ENCODE assay signal across 21 mouse cellular contexts in genomic region chr13:101202565-101203313, GRCm38 (mm10).
A peak's percentile ranks its signal among the peaks of the same experiment; 100 is the strongest.
DNase-seq lines count a peak whose midpoint lies in the region; ATAC-seq lines count a peak whose summit lies in the region.
"Had no signal": no experiment of that assay in that cellular context is flagged by ENCODE, and none has a peak within 500 bp of the region (broad histone marks: within the 10 kb centered on the region; RNA-seq: fewer than 3 reads in every experiment).

No protein-coding gene starts in this region.

- no peaks in the 10 kb centered on the region for H3K36me3 ChIP-seq in hindbrain, embryonic 12.5 days
- H3K36me3 ChIP-seq in hindbrain, embryonic 11.5 days (ENCODE audit: control insufficient read depth, insufficient read depth, low read length), result no peaks in the 10 kb centered on the region
- H3K36me3 ChIP-seq in forebrain, embryonic 16.5 days (ENCODE audit: control insufficient read depth, insufficient read depth), result no peaks in the 10 kb centered on the region
- H3K36me3 ChIP-seq in midbrain, embryonic 15.5 days (replicated peaks), result no peaks in the 10 kb centered on the region
- H3K36me3 ChIP-seq: intestine, embryonic 15.5 days; limb, embryonic 13.5 days; liver, embryonic 15.5 days had no signal

- H3K27ac ChIP-seq in hindbrain, embryonic 12.5 days, result no peak overlapping the region
- H3K27ac ChIP-seq in hindbrain, embryonic 11.5 days (ENCODE audit: low read depth, low read length), result no peak overlapping the region
- peak overlapping the region; percentile 47 for H3K27ac ChIP-seq in forebrain, embryonic 16.5 days (ENCODE audit: low read length)
- no peak overlapping the region for H3K27ac ChIP-seq in midbrain, embryonic 15.5 days
- H3K27ac ChIP-seq: intestine, embryonic 15.5 days; limb, embryonic 13.5 days; liver, embryonic 15.5 days had no signal

- peak; percentile 56; the same call in 1 of the 2 replicates for ATAC-seq in hindbrain, embryonic 12.5 days (ENCODE audit: low FRiP score)
- no peak for ATAC-seq in hindbrain, embryonic 11.5 days (ENCODE audit: low FRiP score)
- ATAC-seq in forebrain, embryonic 16.5 days, result peak; percentile 93
- peak; percentile 65; the same call in 1 of the 2 replicates for ATAC-seq in midbrain, embryonic 15.5 days (replicated peaks)
- ATAC-seq: intestine, embryonic 15.5 days; lung, postnatal 0 days had no signal

- no peaks in the 10 kb centered on the region for H3K27me3 ChIP-seq in hindbrain, embryonic 12.5 days
- H3K27me3 ChIP-seq in hindbrain, embryonic 11.5 days (ENCODE audit: control insufficient read depth, insufficient read depth, low read length), result no peaks in the 10 kb centered on the region
- H3K27me3 ChIP-seq in forebrain, embryonic 16.5 days (replicated peaks; ENCODE audit: control insufficient read depth, insufficient read depth, low read length), result no peaks in the 10 kb centered on the region
- no peaks in the 10 kb centered on the region for H3K27me3 ChIP-seq in midbrain, embryonic 15.5 days (replicated peaks)
- H3K27me3 ChIP-seq: intestine, embryonic 15.5 days; liver, embryonic 15.5 days had no signal

- WGBS in hindbrain, embryonic 12.5 days, result 60% methylated on average over 4 of the region's 4 CpGs
- 70% methylated on average over 4 of the region's 4 CpGs for WGBS in hindbrain, embryonic 11.5 days
- 21% methylated on average over 4 of the region's 4 CpGs for WGBS in forebrain, embryonic 16.5 days
- 50% methylated on average over 4 of the region's 4 CpGs for WGBS in midbrain, embryonic 15.5 days

- no peak overlapping the region for H3K9ac ChIP-seq in hindbrain, embryonic 12.5 days
- H3K9ac ChIP-seq in hindbrain, embryonic 11.5 days (ENCODE audit: low read depth, low read length), result no peak overlapping the region
- no peak overlapping the region for H3K9ac ChIP-seq in forebrain, embryonic 16.5 days (replicated peaks; ENCODE audit: low read depth, low read length)
- H3K9ac ChIP-seq in midbrain, embryonic 15.5 days, result no peak overlapping the region
- H3K9ac ChIP-seq: intestine, embryonic 15.5 days; limb, embryonic 13.5 days; liver, embryonic 15.5 days had no signal

- intact Hi-C loops in left cerebral cortex, postnatal 10 days (cut with DNase I), result no loop called here

- no peak for DNase-seq in hindbrain, embryonic 11.5 days (ENCODE audit: low spot score)
- peak; percentile 63 for DNase-seq in A20 (ENCODE audit: low read depth, low spot score)
- DNase-seq in spleen, postnatal 14 days (ENCODE audit: low spot score in 2 of 2), result no peak
- no peak for DNase-seq in left cerebral cortex, postnatal 10 days (ENCODE audit: extremely low spot score in 1 of 2, low spot score in 2 of 2)
- no peak for DNase-seq in kidney, postnatal 4 days
- DNase-seq: adrenal gland, postnatal 10 days; cerebellum, adult 11-12 months; cerebellum, postnatal 25 days; gastrocnemius, postnatal 14 days; heart, postnatal 14 days; right cerebral cortex, postnatal 25 days; thymus, postnatal 36 days had no signal

- no peaks in the 10 kb centered on the region for H3K9me3 ChIP-seq in hindbrain, embryonic 12.5 days (replicated peaks)
- no peaks in the 10 kb centered on the region for H3K9me3 ChIP-seq in hindbrain, embryonic 11.5 days (ENCODE audit: control insufficient read depth, low read length)
- no peaks in the 10 kb centered on the region for H3K9me3 ChIP-seq in forebrain, embryonic 16.5 days (ENCODE audit: control insufficient read depth, low read length)
- no peaks in the 10 kb centered on the region for H3K9me3 ChIP-seq in midbrain, embryonic 15.5 days
- H3K9me3 ChIP-seq: intestine, embryonic 15.5 days; limb, embryonic 13.5 days; liver, embryonic 15.5 days had no signal

- H3K4me1 ChIP-seq in hindbrain, embryonic 12.5 days, result no peaks in the 10 kb centered on the region
- no peaks in the 10 kb centered on the region for H3K4me1 ChIP-seq in hindbrain, embryonic 11.5 days (replicated peaks; ENCODE audit: control insufficient read depth, insufficient read depth, low read length)
- H3K4me1 ChIP-seq in forebrain, embryonic 16.5 days (replicated peaks; ENCODE audit: control insufficient read depth, insufficient read depth, low read length), result 0 out of 2 replicates have a peak, but pooled peaks cover 2% of the 10 kb centered on the region
- H3K4me1 ChIP-seq in midbrain, embryonic 15.5 days, result no peaks in the 10 kb centered on the region
- H3K4me1 ChIP-seq: intestine, embryonic 15.5 days; limb, embryonic 13.5 days; liver, embryonic 15.5 days had no signal

- no peak overlapping the region for H3K4me3 ChIP-seq in hindbrain, embryonic 12.5 days
- H3K4me3 ChIP-seq in hindbrain, embryonic 11.5 days (ENCODE audit: low read depth, low read length), result no peak overlapping the region
- H3K4me3 ChIP-seq in forebrain, embryonic 16.5 days (replicated peaks; ENCODE audit: low read length), result no peak overlapping the region
- no peak overlapping the region for H3K4me3 ChIP-seq in midbrain, embryonic 15.5 days
- H3K4me3 ChIP-seq: intestine, embryonic 15.5 days; limb, embryonic 13.5 days; liver, embryonic 15.5 days; myocyte had no signal

- no peak overlapping the region for H3K4me2 ChIP-seq in hindbrain, embryonic 12.5 days (replicated peaks)
- no peak overlapping the region for H3K4me2 ChIP-seq in hindbrain, embryonic 11.5 days (replicated peaks; ENCODE audit: low read depth, low read length)
- H3K4me2 ChIP-seq in forebrain, embryonic 16.5 days (ENCODE audit: low read length), result no peak overlapping the region
- no peak overlapping the region for H3K4me2 ChIP-seq in midbrain, embryonic 15.5 days
- H3K4me2 ChIP-seq: heart, embryonic 11.5 days; intestine, embryonic 15.5 days; limb, embryonic 13.5 days; liver, embryonic 15.5 days had no signal
